Mouse (Mus musculus) kidney, adult 2 months (tissue): ENCODE data around the gene Dpysl5.

Experiments used
- CTCF ChIP-seq: fragments of 200-500 bp; conservative IDR thresholded peaks from 2 replicates; pipeline ENCODE4 v1.5.1; 2011; ENCODE audit warnings: low read depth, mild to moderate bottlenecking, control low read depth, low read length, moderate library complexity, mixed read lengths; ENCODE audit not compliant: insufficient read depth, insufficient read length
- POLR2A ChIP-seq: fragments of 200-500 bp; IDR thresholded peaks from one replicate; pipeline ENCODE4 v1.6.1; 2011; ENCODE audit warnings: low read depth, low read length, control low read depth

DNA sequence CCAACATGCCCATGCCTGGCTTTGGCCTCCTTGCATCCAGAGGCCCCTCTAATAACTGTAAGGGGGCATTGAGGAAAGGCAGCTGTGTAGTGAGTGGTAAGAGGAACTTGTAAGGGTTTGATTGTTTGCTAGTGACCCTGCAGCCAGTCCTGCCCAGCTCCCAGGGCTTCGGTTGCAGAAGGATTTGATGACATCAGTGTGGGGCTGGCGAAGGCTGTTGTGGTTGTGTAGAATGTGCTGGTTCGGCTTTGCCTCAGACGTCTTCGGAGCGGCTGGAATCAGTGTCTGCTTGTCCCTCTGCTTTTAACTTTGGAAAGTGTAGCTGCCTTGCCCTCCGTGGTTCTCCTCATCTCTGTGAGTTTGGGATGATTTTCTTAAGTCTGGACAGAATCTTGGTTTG, 34.6 kb upstream of the Dpysl5 start:
- TF ChIP-seq CTCF (no peak), POLR2A (no peak)
